Mouse (Mus musculus) frontal cortex, postnatal 10 days (tissue): ENCODE results near the gene Tmod4.
A peak's percentile ranks its signal among the peaks of the same experiment; 100 is the strongest.

ENCODE experiments used
- DNase-seq, 2 experiments: peaks; one replicate each; pipeline ENCODE4 v3.0.0; 2022; ENCODE audit warnings: low spot score in 2 of 2, mixed read lengths in 1 of 2

The Tmod4 gene

GRCm38 (mm10) chr3:95173256-95173949 lies 49.1 kb downstream of the Tmod4 start:
- peak in 1 of 2 experiments; percentile 29 for DNase-seq

GRCm38 (mm10) chr3:95174011-95174592 lies 49.8 kb downstream of the Tmod4 start:
- DNase-seq, result peak in 1 of 2 experiments; percentile 80

- no peak for DNase-seq
Observed at GRCm38 (mm10) chr3:95176500-95176899, 52.2 kb downstream of the Tmod4 start.

GRCm38 (mm10) chr3:95177583-95177982 lies 53.3 kb downstream of the Tmod4 start:
- no peak for DNase-seq
